Mouse (Mus musculus): ENCODE results near the gene Dab2.

The Dab2 gene

DNA sequence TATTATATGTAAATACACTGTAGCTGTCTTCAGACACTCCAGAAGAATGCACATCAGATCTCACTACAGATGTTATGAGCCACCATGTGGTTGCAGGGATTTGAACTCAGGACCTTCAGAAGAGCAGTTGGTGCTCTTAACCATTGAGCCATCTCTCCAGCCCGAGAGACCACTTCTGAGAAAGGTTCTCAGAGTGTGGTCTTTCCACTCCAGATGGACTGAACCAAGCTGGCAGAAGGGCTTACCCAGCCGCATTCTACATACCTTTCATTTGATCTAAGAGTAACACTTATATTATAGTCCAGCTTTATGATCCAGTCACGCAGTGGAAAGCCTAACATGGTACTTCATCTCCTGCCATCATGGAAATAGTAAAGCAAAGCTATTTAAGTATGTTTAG lies 92.3 kb downstream of the Dab2 start:
- DNase-seq (ENCODE audit: low read depth) = no peak

- DNase-seq (ENCODE audit: low read depth) = no peak
These were observed 94.0 kb downstream of the Dab2 start for GRCm38 (mm10) chr15:6393624-6394023.

- no peak for DNase-seq (ENCODE audit: low read depth)
These were observed 98.6 kb downstream of the Dab2 start for GRCm38 (mm10) chr15:6398211-6398610.

DNA sequence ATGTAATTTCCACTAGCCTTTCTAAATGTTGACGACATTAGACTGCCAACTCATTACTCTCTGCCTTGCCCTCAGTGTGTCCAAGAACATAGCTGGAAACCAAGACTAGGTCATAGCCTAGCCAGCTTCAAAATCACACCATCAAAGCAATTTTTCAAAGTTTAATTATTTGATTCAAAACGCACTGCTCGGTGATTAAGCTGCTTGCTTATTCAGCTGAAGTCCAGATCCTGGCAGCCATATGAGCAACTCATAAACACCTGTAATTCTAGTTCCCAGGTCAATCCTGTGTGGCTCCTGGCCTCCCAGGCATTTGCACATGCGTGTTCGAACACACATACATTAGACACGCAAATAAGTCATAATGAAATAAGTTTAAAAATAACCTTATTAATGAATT lies 99.3 kb downstream of the Dab2 start:
- no peak for DNase-seq (ENCODE audit: low read depth)

GRCm38 (mm10) chr15:6400115-6400514 lies 100.5 kb downstream of the Dab2 start:
- DNase-seq (ENCODE audit: low read depth) = no peak

DNA sequence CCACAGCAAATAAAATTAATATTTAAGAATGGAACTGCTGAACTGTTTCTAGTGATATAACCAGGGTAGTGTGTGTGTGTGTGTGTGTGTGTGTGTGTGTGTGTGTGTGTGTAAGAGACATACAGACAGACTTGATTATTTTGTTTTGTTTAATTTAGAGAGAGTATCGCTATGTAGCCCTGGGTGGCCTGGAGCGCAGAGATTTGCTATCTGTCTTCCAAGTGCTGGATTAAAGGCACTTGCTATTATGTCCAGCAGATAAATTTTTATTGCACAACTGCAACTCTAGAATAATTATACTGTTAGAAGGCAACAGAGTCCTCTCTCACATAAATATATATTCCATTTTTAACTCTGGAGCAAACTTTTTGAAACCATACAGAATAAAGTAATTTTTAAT lies 102.8 kb downstream of the Dab2 start:
- no peak for DNase-seq (ENCODE audit: low read depth)

DNA sequence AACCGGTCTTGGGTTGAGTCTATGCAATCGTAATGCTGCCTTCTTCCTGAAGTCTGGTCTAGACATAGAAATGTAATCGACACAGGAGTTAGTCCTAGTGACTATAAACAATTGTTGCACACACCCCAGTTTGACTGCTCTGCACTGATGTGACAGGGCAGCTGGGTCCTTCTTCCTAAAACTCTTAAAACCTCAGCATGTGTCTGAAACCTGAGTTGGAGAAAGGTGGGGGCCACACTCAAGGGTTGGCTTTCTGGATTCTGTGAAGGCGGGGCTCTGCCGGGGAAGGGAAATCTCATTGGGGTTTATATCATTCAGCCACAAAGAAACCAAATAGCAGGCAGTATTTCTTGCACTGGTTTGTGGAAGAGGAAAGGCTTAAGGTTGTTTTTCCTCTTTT lies 104.6 kb downstream of the Dab2 start:
- no peak for DNase-seq (ENCODE audit: low read depth)

DNA sequence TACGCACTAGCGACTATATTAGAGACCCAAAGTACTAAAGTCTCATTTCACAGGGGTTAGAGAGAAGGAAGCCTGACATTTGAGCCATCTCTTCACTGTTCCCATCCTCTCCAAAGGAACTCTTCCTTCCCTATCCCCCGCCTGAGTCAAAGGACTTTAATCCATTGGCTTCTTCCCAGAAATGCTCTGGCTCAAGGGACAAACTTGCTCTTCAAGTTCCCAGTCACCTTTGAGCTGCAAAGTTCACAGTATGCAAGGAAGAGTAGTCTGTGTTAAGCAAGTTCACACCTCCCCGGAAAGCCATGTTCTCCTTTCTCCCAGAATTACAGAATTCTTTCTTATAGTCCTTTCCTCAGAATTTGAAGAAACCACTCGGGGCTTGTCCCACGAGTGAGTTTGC lies 107.2 kb downstream of the Dab2 start:
- no peak for DNase-seq (ENCODE audit: low read depth)

DNA sequence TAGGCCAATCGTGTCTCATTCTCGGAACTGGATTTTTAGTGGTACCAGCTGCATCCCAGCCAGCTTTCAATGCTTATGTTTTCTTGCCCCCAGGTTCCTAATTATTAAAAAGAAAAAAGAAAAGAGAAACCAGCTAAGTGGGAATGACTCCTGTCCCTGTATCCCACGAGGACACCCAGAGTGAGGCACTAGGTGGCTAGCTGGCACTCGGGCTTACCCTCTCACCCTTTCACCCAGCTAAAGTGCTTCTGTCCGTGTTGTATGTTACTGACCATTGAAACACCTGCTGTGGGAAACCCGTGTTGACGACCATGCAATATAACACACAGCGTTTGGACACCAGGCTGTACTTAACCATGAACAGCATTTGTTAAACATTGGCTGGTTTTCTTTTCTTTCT lies 109.4 kb downstream of the Dab2 start:
- no peak for DNase-seq (ENCODE audit: low read depth)

DNA sequence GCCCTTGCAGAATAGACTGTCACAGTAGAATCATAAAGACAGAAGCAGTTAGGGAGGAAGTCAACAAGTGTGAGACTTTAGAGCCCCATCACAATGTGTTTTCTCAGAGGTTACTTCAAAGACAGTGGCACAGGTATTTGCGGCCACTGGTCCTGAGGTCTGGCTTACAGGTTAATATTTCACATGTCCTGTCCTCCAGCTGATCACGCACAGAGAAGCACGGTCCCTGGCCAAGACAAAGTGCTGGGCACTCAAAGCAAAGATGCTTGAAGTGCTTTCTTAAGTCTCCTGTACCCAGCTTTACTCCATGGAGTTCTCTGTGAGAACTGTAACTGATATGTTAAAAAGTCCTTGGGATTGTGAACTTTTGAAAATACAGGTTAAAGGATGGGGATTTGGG lies 110.6 kb downstream of the Dab2 start:
- DNase-seq (ENCODE audit: low read depth) = no peak

DNA sequence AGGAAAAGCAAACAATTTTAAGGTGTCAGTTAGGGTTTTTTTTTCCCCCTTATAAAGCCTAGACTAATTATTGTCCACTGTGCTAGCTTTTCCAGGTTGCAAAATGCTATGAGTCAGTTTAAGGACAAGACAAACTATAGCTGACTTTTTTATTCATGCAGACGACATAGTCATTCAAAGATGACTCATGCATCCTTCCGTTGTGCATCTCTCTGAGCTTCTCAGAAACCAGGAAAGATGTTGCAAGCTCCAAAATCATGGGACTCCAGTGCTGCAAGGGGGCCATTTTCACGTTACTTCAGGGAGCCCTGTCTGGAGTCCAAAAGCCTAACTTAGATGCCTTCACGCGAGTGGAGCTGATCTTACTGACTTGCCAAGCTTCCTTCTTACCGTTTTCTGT lies 111.7 kb downstream of the Dab2 start:
- DNase-seq (ENCODE audit: low read depth) = peak; percentile 24

GRCm38 (mm10) chr15:6415317-6415716 lies 115.7 kb downstream of the Dab2 start:
- DNase-seq (ENCODE audit: low read depth) = no peak

DNA sequence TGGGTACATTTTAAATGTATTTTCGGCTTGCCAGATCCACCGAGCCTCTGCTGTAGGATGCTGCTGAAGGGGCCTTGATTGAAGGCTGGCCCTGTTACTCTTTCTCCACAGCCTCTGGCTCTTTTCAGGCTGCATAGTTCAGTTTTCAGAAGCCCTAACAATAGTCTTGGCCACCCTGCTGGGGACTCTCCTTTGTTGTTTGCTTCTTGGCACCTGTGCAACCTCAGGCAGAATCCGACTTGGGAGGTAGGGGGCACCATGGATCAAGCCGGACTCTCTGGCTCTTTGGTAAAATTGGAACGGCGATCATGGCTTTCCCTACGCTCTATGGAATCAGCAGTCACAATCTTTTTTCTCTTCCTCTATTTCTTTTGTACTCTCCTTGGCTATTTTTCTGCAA lies 132.2 kb downstream of the Dab2 start:
- DNase-seq (ENCODE audit: low read depth) = no peak

DNA sequence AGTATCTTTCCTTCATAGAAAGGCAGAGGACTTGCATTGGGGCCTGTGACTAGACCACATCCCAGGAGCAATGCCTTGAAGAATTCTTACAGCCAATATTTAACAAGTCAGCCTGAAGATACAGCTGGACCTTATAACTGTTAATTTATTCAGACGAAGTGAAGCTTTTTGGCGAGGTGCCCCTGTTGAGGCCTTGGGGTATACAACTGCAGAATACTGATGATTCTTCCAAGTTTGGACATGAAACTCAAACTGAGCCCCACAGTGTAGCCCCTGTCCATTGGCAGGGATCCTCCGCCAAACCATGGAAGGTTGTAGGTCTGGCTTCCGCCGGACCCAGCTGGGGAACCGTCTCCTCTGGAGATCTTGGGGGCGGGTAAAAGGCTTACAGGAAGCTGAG lies 132.8 kb downstream of the Dab2 start:
- no peak for DNase-seq (ENCODE audit: low read depth)

- no peak for DNase-seq (ENCODE audit: low read depth)
These were observed 135.7 kb downstream of the Dab2 start for GRCm38 (mm10) chr15:6435281-6435680.

DNA sequence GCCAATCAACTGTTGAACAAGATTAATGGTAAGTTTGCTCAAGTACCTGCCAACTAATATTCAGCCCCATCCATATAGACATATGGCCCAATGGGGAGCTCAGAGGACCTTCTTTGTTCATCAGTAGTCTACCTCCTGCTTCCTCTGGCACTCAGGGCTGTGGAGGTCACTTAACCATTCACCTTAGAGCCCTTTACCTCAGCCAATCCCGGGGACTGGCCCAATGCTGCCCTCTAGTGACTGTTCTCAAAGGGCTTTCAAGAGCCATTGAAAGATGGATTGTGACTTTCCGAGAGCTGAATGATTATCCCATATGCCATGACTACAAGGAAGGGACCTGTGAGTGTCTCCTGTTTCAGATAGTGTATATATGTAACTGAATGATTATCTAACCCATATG lies 136.2 kb downstream of the Dab2 start:
- DNase-seq (ENCODE audit: low read depth) = peak; percentile 12

GRCm38 (mm10) chr15:6438685-6439084 lies 139.1 kb downstream of the Dab2 start:
- DNase-seq (ENCODE audit: low read depth) = no peak

DNA sequence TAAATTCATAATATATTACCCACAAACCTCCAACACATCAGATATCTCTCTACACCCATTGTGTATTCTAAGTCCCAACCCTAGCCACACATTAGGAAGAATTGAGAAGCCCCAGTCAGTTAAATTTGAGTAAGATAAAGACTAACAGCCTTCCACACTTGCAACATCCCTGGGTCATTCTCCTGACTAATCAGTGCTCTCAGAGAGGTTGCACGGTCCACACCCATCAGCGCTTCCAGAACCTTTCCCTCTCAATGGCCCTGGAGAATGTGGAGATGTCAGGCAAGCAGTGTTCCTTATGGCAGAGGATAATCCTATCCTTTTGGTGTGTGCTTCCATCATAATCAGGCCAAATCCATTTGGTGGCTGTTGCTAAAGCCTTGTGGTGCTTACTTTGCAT lies 144.9 kb downstream of the Dab2 start:
- DNase-seq (ENCODE audit: low read depth) = no peak

GRCm38 (mm10) chr15:6445135-6445534 lies 145.5 kb downstream of the Dab2 start, which contains the start of gene C9:
Gene C9, plus strand, starts transcription at chr15:6445327.
- no peak for DNase-seq (ENCODE audit: low read depth)

GRCm38 (mm10) chr15:6446181-6446580 lies 146.6 kb downstream of the Dab2 start:
- DNase-seq (ENCODE audit: low read depth) = no peak

DNA sequence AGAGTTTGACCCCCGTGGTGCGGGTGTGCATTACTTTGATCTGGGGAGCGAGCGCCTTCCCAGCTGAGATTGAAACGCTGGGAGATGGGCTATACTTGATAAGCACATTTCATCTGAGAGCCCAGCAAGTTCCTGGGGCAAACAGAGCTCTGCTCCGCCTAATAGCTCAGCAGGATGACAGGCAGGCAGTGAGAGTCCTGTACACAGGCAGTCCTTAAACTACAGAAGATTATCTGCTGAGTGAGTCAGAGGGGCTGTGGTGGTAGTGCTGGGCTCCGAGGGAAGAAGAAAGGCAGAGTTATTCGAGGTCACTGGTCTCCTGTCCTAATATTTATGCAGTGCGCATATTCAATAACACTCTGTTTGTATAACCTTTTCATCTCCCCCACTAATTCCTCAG lies 149.3 kb downstream of the Dab2 start:
- no peak for DNase-seq (ENCODE audit: low read depth)

DNA sequence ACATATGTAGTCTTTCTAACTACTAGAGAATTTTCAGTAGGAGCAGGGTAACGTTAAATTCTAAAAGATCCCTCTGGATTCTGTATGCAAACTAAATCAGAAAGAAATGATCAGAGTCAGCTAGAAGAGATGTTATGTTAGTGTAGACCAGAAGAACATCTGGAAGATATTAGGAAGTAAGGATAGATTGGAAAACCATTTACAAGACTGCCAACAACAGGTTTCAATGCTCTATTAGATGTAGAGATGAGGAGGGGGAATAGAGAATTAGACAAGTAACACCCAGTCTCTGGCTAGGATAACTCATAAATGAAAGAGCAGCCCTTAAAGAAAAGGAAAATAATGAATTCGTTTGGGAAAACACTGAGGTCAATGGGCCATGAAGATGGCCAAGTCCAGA lies 154.9 kb downstream of the Dab2 start:
- DNase-seq (ENCODE audit: low read depth) = no peak

GRCm38 (mm10) chr15:6461381-6461780 lies 161.8 kb downstream of the Dab2 start:
- DNase-seq (ENCODE audit: low read depth) = no peak

- no peak for DNase-seq (ENCODE audit: low read depth)
These were observed 163.9 kb downstream of the Dab2 start for GRCm38 (mm10) chr15:6463361-6463923.

DNA sequence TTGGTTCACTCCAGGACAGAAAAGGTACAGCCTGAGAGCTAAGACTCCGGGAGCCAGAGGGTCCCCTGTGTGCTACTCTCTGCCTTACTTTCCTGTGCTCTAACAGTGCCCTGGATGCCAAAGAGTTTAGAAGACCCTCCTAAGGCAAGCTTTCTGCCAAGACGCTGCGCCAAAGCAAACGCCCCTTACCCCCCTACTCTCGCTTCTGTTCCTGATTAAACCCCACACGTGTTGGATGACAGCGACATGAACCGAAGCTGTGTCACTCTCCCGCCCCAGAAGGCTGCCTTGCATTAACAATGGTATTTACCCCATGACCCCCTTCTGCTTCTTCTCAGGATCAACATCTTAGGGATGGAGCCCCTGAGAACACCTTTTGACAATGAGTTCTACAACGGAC lies 167.4 kb downstream of the Dab2 start:
- DNase-seq (ENCODE audit: low read depth) = no peak
